Mouse (Mus musculus) gastrocnemius, postnatal 36 days (tissue): ENCODE measurements around the gene Vwa5a. TPM values are rescaled to one million over a fixed set of nuclear protein-coding genes. Genes with fewer than 3 reads are reported as not detected.

Experiments used
- DNase-seq, 2 experiments: peaks; one replicate each; pipeline ENCODE4 v3.0.0; 2022
- intact Hi-C: fragments of 180-260 bp; cut with DNase I; formaldehyde crosslinking; loops from one replicate; pipeline ENCODE4 v1.15.1; 2025
- long read RNA-seq, 2 experiments: library from polyadenylated mRNA; stranded (forward); transcript quantifications; one replicate each; pipeline ENCODE4 v2.0.0; 2021
- total RNA-seq, 2 experiments: library from RNA; stranded (reverse); gene quantifications; 2 replicates each; pipeline ENCODE4 v1.2.3; 2021

Gene Vwa5a
- 10 to 100 TPM; 12.3 to 14.1 TPM for total RNA-seq
- long read RNA-seq, experiment 1, full-length matches to known transcripts: 2 of 3 reads
- long read RNA-seq, experiment 1, partial matches to known transcripts: 1 of 3 reads
- long read RNA-seq, experiment 1, other reads (novel, unspliced or antisense): 0 of 3 reads
- long read RNA-seq, experiment 2, full-length matches to known transcripts: 5 of 5 reads
- long read RNA-seq, experiment 2, partial matches to known transcripts: 0 of 5 reads
- long read RNA-seq, experiment 2, other reads (novel, unspliced or antisense): 0 of 5 reads

- DNase-seq: no peak
- intact Hi-C loops: no loop called here
These were observed at the start of gene Vwa5a for GRCm38 (mm10) chr9:38718102-38718501. Gene Vwa5a (plus strand): TSS chr9:38718268.

- intact Hi-C loops: no loop called here
These were observed 45.2 kb upstream of the Vwa5a start for GRCm38 (mm10) chr9:38672887-38673286.

GRCm38 (mm10) chr9:38674501-38674900 lies 43.6 kb upstream of the Vwa5a start, which contains the start of gene Olfr918:
Gene Olfr918 (minus strand): TSS chr9:38674601.
- DNase-seq: no peak
- intact Hi-C loops: no loop called here

More at GRCm38 (mm10) chr9:38672887-38673286, 45.2 kb upstream of the Vwa5a start:
- no peak for DNase-seq

GRCm38 (mm10) chr9:38718927-38719441 lies 916 bp downstream of the Vwa5a start:
- DNase-seq: no peak
- intact Hi-C loops: no loop called here

GRCm38 (mm10) chr9:38724044-38724443 lies 6.0 kb downstream of the Vwa5a start:
- no peak for DNase-seq
- intact Hi-C loops: no loop called here

- no peak for DNase-seq
- intact Hi-C loops: no loop called here
These were observed 10.2 kb downstream of the Vwa5a start for GRCm38 (mm10) chr9:38728218-38728617.

GRCm38 (mm10) chr9:38741408-38741807 lies 23.3 kb downstream of the Vwa5a start:
- no peak for DNase-seq
- intact Hi-C loops: no loop called here

- intact Hi-C loops: no loop called here
- DNase-seq: no peak
These were observed 26.7 kb downstream of the Vwa5a start for GRCm38 (mm10) chr9:38744619-38745315.

- DNase-seq: no peak
- intact Hi-C loops: no loop called here
These were observed 33.9 kb downstream of the Vwa5a start, which contains the start of gene Olfr920 for GRCm38 (mm10) chr9:38751999-38752398. Gene Olfr920 (plus strand): TSS chr9:38752299.

GRCm38 (mm10) chr9:38772768-38773167 lies 54.7 kb downstream of the Vwa5a start, which contains the start of gene Olfr921:
Gene Olfr921 (plus strand): TSS chr9:38773068.
- no peak for DNase-seq
- intact Hi-C loops: no loop called here

- no peak for DNase-seq
- intact Hi-C loops: no loop called here
These were observed 74.6 kb downstream of the Vwa5a start for GRCm38 (mm10) chr9:38792689-38793088.

Other genes with a start within 250 kb of the Vwa5a start
- not detected for gene Olfr905, start 247.2 kb upstream of the Vwa5a start, total RNA-seq
- gene Olfr906, start 231.2 kb upstream of the Vwa5a start, total RNA-seq: not detected
- not detected for gene Olfr907, start 222.5 kb upstream of the Vwa5a start, total RNA-seq
- gene Olfr911-ps1, start 196.7 kb upstream of the Vwa5a start, total RNA-seq: not detected
- gene Olfr910, start 180.4 kb upstream of the Vwa5a start, total RNA-seq: not detected
- not detected for gene Olfr912, start 138.1 kb upstream of the Vwa5a start, total RNA-seq
- not detected for gene Olfr913, start 125.5 kb upstream of the Vwa5a start, total RNA-seq
- gene Olfr914, start 113.2 kb upstream of the Vwa5a start, total RNA-seq: not detected
- not detected for gene Olfr916, start 58.4 kb upstream of the Vwa5a start, total RNA-seq
- not detected for gene Olfr917, start 52.4 kb upstream of the Vwa5a start, total RNA-seq
- not detected for gene Olfr918, start 43.7 kb upstream of the Vwa5a start, total RNA-seq
- not detected for gene Olfr919, start 14.6 kb upstream of the Vwa5a start, total RNA-seq
- gene Olfr920, start 34.0 kb downstream of the Vwa5a start, total RNA-seq: under 1 TPM in 1 of 2 experiments, not detected in 1; 0.05 TPM
- not detected for gene Olfr921, start 54.8 kb downstream of the Vwa5a start, total RNA-seq
- gene Olfr922, start 96.3 kb downstream of the Vwa5a start, total RNA-seq: not detected
- gene Olfr923, start 108.3 kb downstream of the Vwa5a start, total RNA-seq: not detected
- not detected for gene Olfr924, start 126.2 kb downstream of the Vwa5a start, total RNA-seq
- not detected for gene Olfr26, start 136.8 kb downstream of the Vwa5a start, total RNA-seq
- not detected for gene Olfr926, start 158.9 kb downstream of the Vwa5a start, total RNA-seq
- not detected for gene Olfr930, start 211.5 kb downstream of the Vwa5a start, total RNA-seq